In the genomic region with DNA sequence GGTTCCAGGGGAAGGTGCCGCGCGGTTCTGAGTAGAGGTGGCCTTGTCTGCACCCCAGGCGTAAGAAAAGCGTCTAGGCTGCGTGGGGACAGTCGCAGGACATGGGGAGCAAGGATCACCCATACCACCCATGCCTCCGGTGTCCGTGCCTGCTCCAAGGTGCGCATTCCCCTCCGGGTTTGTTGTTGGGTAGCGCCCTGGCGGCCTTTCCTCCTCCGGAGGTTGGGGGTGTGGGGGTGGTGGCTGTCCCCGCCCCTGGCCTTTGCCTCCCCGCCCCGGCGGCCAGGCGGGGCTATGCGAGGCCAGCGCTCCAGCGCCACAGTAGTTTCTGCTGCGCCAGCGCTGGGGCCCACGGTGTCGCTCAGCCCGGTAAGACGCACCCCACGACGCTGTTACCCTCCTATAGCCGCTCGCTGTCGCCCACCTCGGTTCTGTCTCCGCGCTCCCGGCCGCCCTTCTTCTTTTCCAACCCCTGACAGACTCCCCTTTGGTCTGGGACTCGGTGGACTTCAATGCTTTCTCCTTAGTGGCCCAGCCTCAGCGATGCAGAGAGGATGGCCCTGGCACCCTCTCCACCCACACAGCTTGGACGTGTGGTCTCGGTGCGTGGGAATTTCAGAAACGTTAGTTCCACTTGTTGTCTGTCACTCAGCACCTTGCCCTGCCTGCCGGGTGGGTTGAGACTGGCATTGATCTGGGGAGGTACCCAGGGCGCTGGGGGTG, we compare ENCODE assay signal across 7 mouse cellular contexts. TPM values are rescaled to one million over a fixed set of nuclear protein-coding genes. Genes with fewer than 3 reads are reported as not detected.
DNase-seq lines count a peak whose midpoint lies in the region; ATAC-seq and TF ChIP-seq lines count a peak whose summit lies in the region.

TSS of gene Sqor (plus strand) at position 167 of the 723 bp plus-strand sequence.

- peak; percentile 2; the same call in 1 of the 2 replicates for TF ChIP-seq CTCF in small intestine, adult 2 months (IDR thresholded peaks at IDR 0.05; ENCODE audit: extremely low read depth, insufficient read length, insufficient replicate concordance, low read depth, low read length)

- no peaks in the 10 kb centered on the region for H3K4me1 ChIP-seq in limb, embryonic 11.5 days (ENCODE audit: control insufficient read depth, insufficient read depth, low read length)
- H3K4me1 ChIP-seq in midbrain, embryonic 11.5 days (ENCODE audit: control insufficient read depth, insufficient read depth, low read length), result no peaks in the 10 kb centered on the region
- peaks cover 16% of the 10 kb centered on the region for H3K4me1 ChIP-seq in small intestine, adult 2 months (ENCODE audit: control insufficient read depth, insufficient read depth, insufficient read length, low read length)

- ATAC-seq in inflammation-experienced regulatory T-cells, adult 6 months, result peak; percentile 85
- peak; percentile 84 for ATAC-seq in limb, embryonic 11.5 days (ENCODE audit: insufficient number of reproducible peaks, low FRiP score, low TSS enrichment, low read depth)
- peak; percentile 70 for ATAC-seq in midbrain, embryonic 11.5 days (ENCODE audit: low FRiP score)

- peak; percentile 90 for TF ChIP-seq POLR2A in small intestine, adult 2 months (IDR thresholded peaks at IDR 0.05; ENCODE audit: low read depth, low read length)

- H3K4me2 ChIP-seq in limb, embryonic 11.5 days (ENCODE audit: low read depth, severe bottlenecking), result peak within 1 kb of the TSS; percentile 77
- H3K4me2 ChIP-seq in midbrain, embryonic 11.5 days, result peak within 1 kb of the TSS; percentile 61

- H3K4me3 ChIP-seq in limb, embryonic 11.5 days (ENCODE audit: low read depth, low read length), result peak within 1 kb of the TSS; percentile 42
- H3K4me3 ChIP-seq in midbrain, embryonic 11.5 days (ENCODE audit: low read depth, low read length), result peak within 1 kb of the TSS; percentile 39
- peak within 1 kb of the TSS; percentile 78 for H3K4me3 ChIP-seq in small intestine, adult 2 months (ENCODE audit: low read depth, low read length)

- H3K9me3 ChIP-seq in limb, embryonic 11.5 days (ENCODE audit: control insufficient read depth, low read length), result no peaks in the 10 kb centered on the region
- H3K9me3 ChIP-seq in midbrain, embryonic 11.5 days (ENCODE audit: control insufficient read depth, low read length), result no peaks in the 10 kb centered on the region

- H3K9ac ChIP-seq in limb, embryonic 11.5 days (ENCODE audit: low read length), result peak within 1 kb of the TSS; percentile 53; the same call in 1 of the 2 replicates
- H3K9ac ChIP-seq in midbrain, embryonic 11.5 days (ENCODE audit: low read length), result peak within 1 kb of the TSS; percentile 18

- H3K27me3 ChIP-seq in limb, embryonic 11.5 days (ENCODE audit: control insufficient read depth, insufficient read depth, low read length), result no peaks in the 10 kb centered on the region
- peaks cover 2% of the 10 kb centered on the region for H3K27me3 ChIP-seq in midbrain, embryonic 11.5 days (ENCODE audit: control insufficient read depth, insufficient read depth, low read length)
- no peaks in the 10 kb centered on the region for H3K27me3 ChIP-seq in small intestine, adult 2 months (ENCODE audit: control insufficient read depth, insufficient read depth, low read length)

- intact Hi-C loops in gastrocnemius, postnatal 36 days (cut with DNase I), result no loop called here

- H3K27ac ChIP-seq in limb, embryonic 11.5 days (replicated peaks; ENCODE audit: low read depth, low read length), result no peak within 1 kb of the TSS
- no peak within 1 kb of the TSS for H3K27ac ChIP-seq in midbrain, embryonic 11.5 days (ENCODE audit: low read depth, low read length)
- H3K27ac ChIP-seq in small intestine, adult 2 months (ENCODE audit: insufficient read depth, low read depth, low read length), result peak within 1 kb of the TSS; percentile 73

- peak; percentile 83 for DNase-seq in adrenal gland, adult 18-20 months (ENCODE audit: low spot score in 2 of 2)
- peak; percentile 38 for DNase-seq in embryo, embryonic 10 days (ENCODE audit: low spot score)
- DNase-seq in gastrocnemius, postnatal 36 days, result peak; percentile 69 to 74
- DNase-seq in limb, embryonic 11.5 days (ENCODE audit: low spot score), result peak; percentile 64
- DNase-seq in midbrain, embryonic 11.5 days (ENCODE audit: low spot score, missing footprints), result peak; percentile 91

- no peaks in the 10 kb centered on the region for H3K36me3 ChIP-seq in limb, embryonic 11.5 days (ENCODE audit: control insufficient read depth, insufficient read depth, low read length)
- H3K36me3 ChIP-seq in midbrain, embryonic 11.5 days (ENCODE audit: control insufficient read depth, insufficient read depth, low read length), result no peaks in the 10 kb centered on the region
- no peaks in the 10 kb centered on the region for H3K36me3 ChIP-seq in small intestine, adult 2 months (ENCODE audit: control insufficient read depth, insufficient read depth, low read length)

- 2% methylated on average over 40 of the region's 46 CpGs for WGBS in limb, embryonic 11.5 days
- under 1% methylated on average over 46 of the region's 46 CpGs for WGBS in midbrain, embryonic 11.5 days
- WGBS in small intestine, adult 2 months, result under 1% methylated on average over 46 of the region's 46 CpGs

RNA-seq across cellular contexts. Expression of gene Sqor, which starts in this region (rescaled TPM):
- 10 to 100 TPM; 79.7 to 90.2 TPM for total RNA-seq in adrenal gland, adult 18-20 months (2021)
- total RNA-seq in gastrocnemius, postnatal 36 days (2021), result 10 to 100 TPM; 25.2 to 25.4 TPM
- 10 to 100 TPM in 2 of 3 experiments, 1 to 10 TPM in 1; 4.6 to 14.9 (median 14.8) TPM for polyA plus RNA-seq in inflammation-experienced regulatory T-cells, adult 6 months (2017; shearing (Covaris generic))
- 3.2 and 4.7 TPM in 2 replicates for polyA plus RNA-seq in limb, embryonic 11.5 days (2014; fragmentation: Nextera tagmentation; extraction: Ambion mirVana)
- 2.9 and 4.6 TPM in 2 replicates for polyA plus RNA-seq in midbrain, embryonic 11.5 days (2014; fragmentation: Nextera tagmentation; extraction: Ambion mirVana)
- polyA plus RNA-seq in small intestine, adult 2 months (2012; rRNA removed), result 28.5 and 56.7 TPM in 2 replicates

Comparison
In these comparisons a context has a peak if more than half of its experiments do, and no peak if none do; other contexts are left out.
1. DNase-seq: peak in every context shown above with its lines; median percentile 91 in midbrain, embryonic 11.5 days; 83 in adrenal gland, adult 18-20 months; 72 in gastrocnemius, postnatal 36 days; 64 in limb, embryonic 11.5 days; 38 in embryo, embryonic 10 days.